Mouse (Mus musculus): ENCODE measurements around the gene Acvrl1. TPM values are rescaled to one million over a fixed set of nuclear protein-coding genes. Genes with fewer than 3 reads are reported as not detected.

Gene Acvrl1
- polyA plus RNA-seq, 1 experiment from 2014 or later, result 2.5 TPM

GRCm38 (mm10) chr15:101174294-101175130 lies 46.2 kb downstream of the Acvrl1 start:
- under 1% methylated on average over 33 of the region's 46 CpGs for WGBS
- DNase-seq (ENCODE audit: low spot score) (no peak), ATAC-seq (replicated peaks; ENCODE audit: low FRiP score) (peak; percentile 10)
- H3K9me3 ChIP-seq (ENCODE audit: control insufficient read depth, low read length), result no peaks in the 10 kb centered on the region
- H3K9ac ChIP-seq (ENCODE audit: low read depth, low read length), result peak overlapping the region; percentile 85
- peak overlapping the region; percentile 89 for H3K4me3 ChIP-seq (ENCODE audit: low read depth, low read length)
- H3K27ac ChIP-seq (ENCODE audit: low read depth, low read length), result peak overlapping the region; percentile 76
- peak overlapping the region; percentile 85 for H3K4me2 ChIP-seq
- no peaks in the 10 kb centered on the region for H3K36me3 ChIP-seq (ENCODE audit: control insufficient read depth, insufficient read depth, low read length)
- H3K27me3 ChIP-seq (replicated peaks; ENCODE audit: control insufficient read depth, insufficient read depth, low read length), result no peaks in the 10 kb centered on the region
- peaks cover 59% of the 10 kb centered on the region for H3K4me1 ChIP-seq (replicated peaks; ENCODE audit: control insufficient read depth, insufficient read depth, low read length)

- Histone ChIP-seq H3K27me3 (replicated peaks; ENCODE audit: control insufficient read depth, insufficient read depth, low read length) (no peaks in the 10 kb centered on the region), H3K36me3 (ENCODE audit: control insufficient read depth, insufficient read depth, low read length) (no peaks in the 10 kb centered on the region), H3K4me1 (replicated peaks; ENCODE audit: control insufficient read depth, insufficient read depth, low read length) (peaks cover 56% of the 10 kb centered on the region), H3K4me2 (peak overlapping the region; percentile 85), H3K9ac (ENCODE audit: low read depth, low read length) (peak overlapping the region; percentile 26; the same call in 1 of the 2 replicates), H3K9me3 (ENCODE audit: control insufficient read depth, low read length) (no peaks in the 10 kb centered on the region), H3K27ac (ENCODE audit: low read depth, low read length) (no peak overlapping the region), H3K4me3 (ENCODE audit: low read depth, low read length) (peak overlapping the region; percentile 89)
- no peak for DNase-seq (ENCODE audit: low spot score)
- no peak for ATAC-seq (replicated peaks; ENCODE audit: low FRiP score)
- WGBS, result 9% methylated on average over 5 of the region's 5 CpGs
These were observed 46.8 kb downstream of the Acvrl1 start for GRCm38 (mm10) chr15:101175131-101175460.

GRCm38 (mm10) chr15:101175613-101176283 lies 47.4 kb downstream of the Acvrl1 start:
- peak overlapping the region; percentile 42; the same call in 1 of the 2 replicates for H3K27ac ChIP-seq (ENCODE audit: low read depth, low read length)

DNA sequence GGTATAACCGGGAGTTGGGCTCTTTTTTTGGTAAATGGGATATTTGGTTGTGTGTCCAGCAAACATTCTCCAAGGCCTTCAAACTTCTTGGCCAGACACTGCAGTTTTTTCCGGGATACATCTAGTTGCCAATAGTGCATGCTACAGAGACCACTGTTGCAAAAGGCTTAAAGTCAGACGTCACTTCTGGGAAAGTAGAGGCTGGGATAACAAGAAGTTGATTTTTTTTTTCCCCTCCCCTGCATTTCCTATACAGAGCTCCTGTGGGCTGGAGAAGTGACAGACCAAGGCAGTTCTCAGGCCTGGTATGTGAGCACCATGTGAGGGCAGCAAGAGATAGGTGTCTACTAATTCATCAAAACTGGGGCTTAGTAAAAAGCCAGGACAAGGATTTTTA lies 48.0 kb downstream of the Acvrl1 start:
- Histone ChIP-seq H3K9me3 (ENCODE audit: control insufficient read depth, low read length) (no peaks in the 10 kb centered on the region), H3K4me2 (peak overlapping the region; percentile 85), H3K9ac (ENCODE audit: low read depth, low read length) (no peak overlapping the region), H3K36me3 (ENCODE audit: control insufficient read depth, insufficient read depth, low read length) (no peaks in the 10 kb centered on the region), H3K27ac (ENCODE audit: low read depth, low read length) (no peak overlapping the region), H3K27me3 (replicated peaks; ENCODE audit: control insufficient read depth, insufficient read depth, low read length) (no peaks in the 10 kb centered on the region), H3K4me1 (replicated peaks; ENCODE audit: control insufficient read depth, insufficient read depth, low read length) (peaks cover 47% of the 10 kb centered on the region), H3K4me3 (ENCODE audit: low read depth, low read length) (no peak overlapping the region)
- DNase-seq (ENCODE audit: low spot score), result no peak
- ATAC-seq (replicated peaks; ENCODE audit: low FRiP score), result no peak
- 29% methylated on average over 3 of the region's 3 CpGs for WGBS

More at GRCm38 (mm10) chr15:101175613-101176283, 47.4 kb downstream of the Acvrl1 start:
- Histone ChIP-seq H3K9me3 (ENCODE audit: control insufficient read depth, low read length) (no peaks in the 10 kb centered on the region), H3K9ac (ENCODE audit: low read depth, low read length) (peak overlapping the region; percentile 26; the same call in 1 of the 2 replicates), H3K4me1 (replicated peaks; ENCODE audit: control insufficient read depth, insufficient read depth, low read length) (peaks cover 49% of the 10 kb centered on the region), H3K36me3 (ENCODE audit: control insufficient read depth, insufficient read depth, low read length) (no peaks in the 10 kb centered on the region), H3K4me2 (peak overlapping the region; percentile 85), H3K4me3 (ENCODE audit: low read depth, low read length) (peak overlapping the region; percentile 89), H3K27me3 (replicated peaks; ENCODE audit: control insufficient read depth, insufficient read depth, low read length) (no peaks in the 10 kb centered on the region)
- no peak for DNase-seq (ENCODE audit: low spot score)
- ATAC-seq (replicated peaks; ENCODE audit: low FRiP score), result no peak
- WGBS, result 26% methylated on average over 17 of the region's 17 CpGs

GRCm38 (mm10) chr15:101176795-101177691 lies 48.7 kb downstream of the Acvrl1 start:
- Histone ChIP-seq H3K9me3 (ENCODE audit: control insufficient read depth, low read length) (no peaks in the 10 kb centered on the region), H3K36me3 (ENCODE audit: control insufficient read depth, insufficient read depth, low read length) (no peaks in the 10 kb centered on the region), H3K27ac (ENCODE audit: low read depth, low read length) (peak overlapping the region; percentile 60), H3K4me1 (replicated peaks; ENCODE audit: control insufficient read depth, insufficient read depth, low read length) (peaks cover 49% of the 10 kb centered on the region), H3K4me2 (peak overlapping the region; percentile 85), H3K9ac (ENCODE audit: low read depth, low read length) (no peak overlapping the region), H3K27me3 (replicated peaks; ENCODE audit: control insufficient read depth, insufficient read depth, low read length) (no peaks in the 10 kb centered on the region), H3K4me3 (ENCODE audit: low read depth, low read length) (no peak overlapping the region)
- ATAC-seq (replicated peaks; ENCODE audit: low FRiP score), result peak; percentile 64
- no peak for DNase-seq (ENCODE audit: low spot score)
- WGBS, result 27% methylated on average over 8 of the region's 8 CpGs

- Histone ChIP-seq H3K9ac (ENCODE audit: low read depth, low read length) (no peak overlapping the region), H3K4me2 (no peak overlapping the region), H3K9me3 (ENCODE audit: control insufficient read depth, low read length) (no peaks in the 10 kb centered on the region), H3K4me3 (ENCODE audit: low read depth, low read length) (no peak overlapping the region), H3K36me3 (ENCODE audit: control insufficient read depth, insufficient read depth, low read length) (no peaks in the 10 kb centered on the region), H3K27me3 (replicated peaks; ENCODE audit: control insufficient read depth, insufficient read depth, low read length) (no peaks in the 10 kb centered on the region), H3K27ac (ENCODE audit: low read depth, low read length) (no peak overlapping the region), H3K4me1 (replicated peaks; ENCODE audit: control insufficient read depth, insufficient read depth, low read length) (peaks cover 37% of the 10 kb centered on the region)
- DNase-seq (ENCODE audit: low spot score) (no peak), ATAC-seq (replicated peaks; ENCODE audit: low FRiP score) (no peak)
- 64% methylated on average over 15 of the region's 15 CpGs for WGBS
These were observed 52.2 kb downstream of the Acvrl1 start for GRCm38 (mm10) chr15:101180363-101181105.

DNA sequence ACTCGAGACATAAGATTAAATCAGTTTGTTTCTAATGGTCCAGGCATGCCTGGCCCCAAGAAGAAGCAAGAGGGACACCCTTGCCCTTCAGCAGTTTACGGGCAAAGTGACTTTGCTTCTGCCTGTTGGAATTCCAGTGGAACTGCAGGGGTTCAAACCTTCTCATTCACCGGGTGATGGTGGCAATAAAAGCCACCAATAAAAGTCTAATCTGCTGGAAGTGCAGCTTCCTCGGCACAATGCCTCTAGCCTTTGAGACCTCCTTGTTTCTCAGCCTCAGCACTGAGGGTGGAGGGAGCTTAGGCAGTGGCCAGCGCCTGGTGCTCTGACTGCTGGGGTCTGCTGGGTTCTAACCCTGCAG lies 52.8 kb downstream of the Acvrl1 start:
- no peak overlapping the region for H3K27ac ChIP-seq (ENCODE audit: low read depth, low read length)

GRCm38 (mm10) chr15:101181500-101181899 lies 53.2 kb downstream of the Acvrl1 start:
- H3K9ac ChIP-seq (ENCODE audit: low read depth, low read length), result peak overlapping the region; percentile 12; the same call in 1 of the 2 replicates
- no peak overlapping the region for H3K4me2 ChIP-seq
- DNase-seq (ENCODE audit: low spot score), result no peak
- H3K27ac ChIP-seq (ENCODE audit: low read depth, low read length), result no peak overlapping the region
- peaks cover 27% of the 10 kb centered on the region for H3K4me1 ChIP-seq (replicated peaks; ENCODE audit: control insufficient read depth, insufficient read depth, low read length)
- H3K4me3 ChIP-seq (ENCODE audit: low read depth, low read length), result no peak overlapping the region
- no peaks in the 10 kb centered on the region for H3K36me3 ChIP-seq (ENCODE audit: control insufficient read depth, insufficient read depth, low read length)
- 63% methylated on average over 4 of the region's 4 CpGs for WGBS
- H3K27me3 ChIP-seq (replicated peaks; ENCODE audit: control insufficient read depth, insufficient read depth, low read length), result no peaks in the 10 kb centered on the region
- ATAC-seq (replicated peaks; ENCODE audit: low FRiP score), result no peak
- H3K9me3 ChIP-seq (ENCODE audit: control insufficient read depth, low read length), result no peaks in the 10 kb centered on the region

More for the DNA sequence above, 52.8 kb downstream of the Acvrl1 start:
- 50% methylated on average over 5 of the region's 5 CpGs for WGBS
- H3K9me3 ChIP-seq (ENCODE audit: control insufficient read depth, low read length), result no peaks in the 10 kb centered on the region
- no peak overlapping the region for H3K4me2 ChIP-seq
- ATAC-seq (replicated peaks; ENCODE audit: low FRiP score) (no peak), DNase-seq (ENCODE audit: low spot score) (no peak)
- H3K27me3 ChIP-seq (replicated peaks; ENCODE audit: control insufficient read depth, insufficient read depth, low read length), result no peaks in the 10 kb centered on the region
- peak overlapping the region; percentile 12; the same call in 1 of the 2 replicates for H3K9ac ChIP-seq (ENCODE audit: low read depth, low read length)
- peaks cover 31% of the 10 kb centered on the region for H3K4me1 ChIP-seq (replicated peaks; ENCODE audit: control insufficient read depth, insufficient read depth, low read length)
- no peaks in the 10 kb centered on the region for H3K36me3 ChIP-seq (ENCODE audit: control insufficient read depth, insufficient read depth, low read length)
- H3K4me3 ChIP-seq (ENCODE audit: low read depth, low read length), result no peak overlapping the region

All from liver, embryonic 11.5 days (tissue).